Mouse (Mus musculus) small intestine, adult 2 months (tissue): ENCODE results near the gene Cald1.

Source experiments
- CTCF ChIP-seq: fragments of 200-500 bp; IDR thresholded peaks from 2 replicates; pipeline ENCODE4 v1.5.1; 2012; ENCODE audit warnings: low read depth, mild to moderate bottlenecking, control low read depth, inconsistent platforms, low read length, moderate library complexity, mixed read lengths; ENCODE audit not compliant: insufficient replicate concordance, insufficient read length; ENCODE audit errors: extremely low read depth
- POLR2A ChIP-seq: fragments of 200-500 bp; IDR thresholded peaks from 2 replicates; pipeline ENCODE4 v1.6.1; 2012; ENCODE audit warnings: low read depth, mild to moderate bottlenecking, control low read depth, inconsistent platforms, low read length, moderate library complexity

DNA sequence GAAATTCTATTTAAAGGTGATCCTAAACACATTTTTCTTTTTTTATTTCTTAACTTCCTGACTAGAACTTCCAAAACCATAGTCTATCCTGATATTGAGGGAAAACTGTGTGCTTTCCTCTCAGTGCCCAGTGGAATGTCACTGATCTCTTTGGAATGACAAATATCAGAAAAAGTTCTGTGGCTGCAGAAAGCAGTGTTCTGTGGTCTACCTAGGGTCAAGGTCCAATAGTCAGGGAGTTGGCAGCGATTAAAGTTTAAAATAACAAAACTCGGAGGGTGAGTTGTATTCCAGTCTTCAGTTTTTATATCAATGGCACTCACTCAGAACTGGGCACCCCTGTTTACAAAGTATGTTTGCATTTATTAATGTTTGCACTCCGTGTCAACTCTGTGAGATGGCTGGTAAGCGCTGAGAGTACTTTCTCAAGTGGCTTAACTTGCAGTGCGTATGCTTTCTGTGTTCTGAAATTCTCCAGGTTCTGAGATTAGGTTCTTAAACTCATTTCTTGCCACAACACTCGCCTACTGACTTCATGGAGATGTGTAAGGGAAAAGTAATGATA lies 18.7 kb upstream of the Cald1 start:
- no peak for TF ChIP-seq POLR2A
- TF ChIP-seq CTCF, result no peak
